Mouse (Mus musculus): Measurements from ENCODE around the gene Tom1l2. TPM values are rescaled to one million over a fixed set of nuclear protein-coding genes. Genes with fewer than 3 reads are reported as not detected.

The Tom1l2 gene
- total and polyA plus RNA-seq, 2 experiments from 2014 or later, result 49.4 to 120 TPM

DNA sequence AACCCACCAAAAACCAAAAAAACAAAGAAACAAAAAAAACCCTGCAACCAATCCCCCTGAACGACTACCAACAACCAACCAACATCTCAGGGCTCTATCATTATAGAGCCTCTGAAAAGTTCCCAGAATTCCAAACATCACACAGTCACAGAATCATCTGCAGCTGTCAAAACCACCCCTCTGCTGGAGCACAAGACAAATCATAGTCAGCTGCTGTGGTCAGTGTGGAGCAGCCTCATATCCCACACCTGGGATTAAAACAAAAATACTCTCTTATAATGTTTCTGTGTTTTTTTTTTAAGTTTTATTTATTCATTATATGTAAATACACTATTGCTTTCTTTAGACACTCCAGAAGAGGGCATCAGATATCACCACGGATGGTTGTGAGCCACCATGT is 102.8 kb downstream of the Tom1l2 start:
- DNase-seq (ENCODE audit: low spot score), result no peak
- Histone ChIP-seq H3K27me3 (ENCODE audit: insufficient read depth, low read length) (no peaks in the 10 kb centered on the region), H3K4me2 (ENCODE audit: low read depth, low read length, poor library complexity, severe bottlenecking) (no peak overlapping the region), H3K9me3 (ENCODE audit: low read length) (no peaks in the 10 kb centered on the region), H3K4me1 (ENCODE audit: insufficient read depth, low read length) (no peaks in the 10 kb centered on the region), H3K4me3 (ENCODE audit: low read depth, low read length) (no peak overlapping the region), H3K36me3 (ENCODE audit: insufficient read depth, low read length) (peaks cover 27% of the 10 kb centered on the region), H3K9ac (replicated peaks; ENCODE audit: low read length, poor library complexity, severe bottlenecking) (no peak overlapping the region), H3K27ac (ENCODE audit: low read depth, low read length) (no peak overlapping the region)
- 89% methylated on average over 2 of the region's 2 CpGs for WGBS
- no peak for TF ChIP-seq CTCF (IDR thresholded peaks at IDR 0.05)
- ATAC-seq (ENCODE audit: low FRiP score), result no peak

DNA sequence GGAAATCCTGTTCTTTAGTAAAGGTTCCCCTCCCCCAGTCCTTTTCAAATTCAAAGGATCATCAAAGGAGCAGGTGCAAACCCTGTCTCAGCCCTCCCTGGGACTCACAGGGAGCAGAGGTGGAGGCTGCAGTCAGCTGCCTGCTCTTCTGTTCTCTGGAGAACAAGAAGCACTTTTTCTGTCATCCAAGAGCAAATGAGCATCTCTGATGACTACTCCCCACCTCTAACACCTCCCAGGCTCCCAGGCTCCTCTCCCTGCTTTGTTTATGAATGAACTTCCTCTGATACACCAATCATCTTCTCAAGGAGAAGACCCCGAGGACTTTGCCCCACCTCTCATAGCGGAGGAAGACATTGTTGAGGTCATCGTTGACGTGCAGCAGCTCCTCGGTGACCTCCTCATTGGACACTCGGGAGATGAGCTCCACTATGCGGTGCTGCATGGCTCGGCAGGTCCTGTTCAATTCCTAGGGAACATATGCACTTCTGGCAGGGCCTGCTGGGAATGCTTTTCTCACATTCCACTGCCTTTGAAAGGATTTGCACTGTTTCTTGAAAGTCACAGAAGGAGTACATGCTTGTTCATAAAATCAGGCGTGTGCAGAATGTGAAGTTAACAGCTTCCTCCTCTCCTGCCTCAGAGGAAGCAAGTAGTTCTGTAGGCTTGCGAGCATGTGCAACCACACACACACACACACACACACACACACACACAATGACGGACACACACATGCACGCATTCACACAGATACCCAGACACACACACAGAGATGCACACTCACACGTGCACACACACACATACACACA is 103.9 kb downstream of the Tom1l2 start:
- ATAC-seq (ENCODE audit: low FRiP score) (0 out of 2 replicates have a peak, but pooled peaks have one; percentile 5), DNase-seq (ENCODE audit: low spot score) (peak; percentile 58)
- no peak overlapping the region for H3K4me2 ChIP-seq (ENCODE audit: low read depth, low read length, poor library complexity, severe bottlenecking)
- H3K9ac ChIP-seq (replicated peaks; ENCODE audit: low read length, poor library complexity, severe bottlenecking), result no peak overlapping the region
- H3K36me3 ChIP-seq (ENCODE audit: insufficient read depth, low read length), result peaks cover 28% of the 10 kb centered on the region
- 32% methylated on average over 13 of the region's 13 CpGs for WGBS
- no peaks in the 10 kb centered on the region for H3K27me3 ChIP-seq (ENCODE audit: insufficient read depth, low read length)
- no peak overlapping the region for H3K4me3 ChIP-seq (ENCODE audit: low read depth, low read length)
- H3K4me1 ChIP-seq (ENCODE audit: insufficient read depth, low read length), result no peaks in the 10 kb centered on the region
- peak overlapping the region; percentile 38 for H3K27ac ChIP-seq (ENCODE audit: low read depth, low read length)
- 0 out of 2 replicates have a peak, but pooled peaks have one; percentile 14 for TF ChIP-seq CTCF (IDR thresholded peaks at IDR 0.05)
- H3K9me3 ChIP-seq (ENCODE audit: low read length), result no peaks in the 10 kb centered on the region

DNA sequence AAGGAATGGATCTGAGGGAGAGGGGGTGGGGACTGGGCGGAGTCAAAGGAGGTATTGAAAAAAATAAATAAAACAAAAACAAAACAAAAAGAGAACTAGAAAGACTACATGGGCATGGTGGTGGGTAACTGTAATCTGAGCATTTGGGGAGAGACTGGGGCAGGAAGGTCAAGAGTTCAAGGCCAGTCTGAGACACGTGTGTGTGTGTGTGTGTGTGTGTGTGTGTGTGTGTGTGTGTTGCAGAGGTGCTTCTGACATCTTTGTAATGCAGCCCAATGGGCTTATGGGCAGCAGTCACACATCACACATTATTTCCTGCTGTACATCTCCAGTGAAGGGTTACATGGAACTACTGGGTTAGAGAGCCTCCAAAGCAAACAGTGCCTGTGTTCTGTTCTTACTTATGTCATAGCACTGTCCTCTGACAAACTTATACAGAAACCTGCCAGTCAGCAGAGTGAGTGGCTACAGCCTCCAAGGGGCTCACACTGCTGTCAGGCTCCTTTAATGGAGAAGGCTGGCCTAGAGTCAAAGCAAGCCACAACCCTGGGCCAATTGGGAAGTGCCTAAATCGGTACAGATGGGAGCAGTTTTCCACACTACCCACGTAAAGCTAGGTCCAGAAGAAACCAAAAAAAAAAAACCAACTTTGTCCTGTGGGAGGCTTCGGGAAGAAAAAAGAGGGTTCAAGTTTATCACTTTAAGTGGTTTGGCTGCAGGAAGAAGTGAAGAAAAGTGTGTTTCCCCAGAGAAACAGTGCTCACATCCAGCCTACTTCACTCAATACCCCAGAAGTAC is 104.8 kb downstream of the Tom1l2 start:
- H3K4me1 ChIP-seq (ENCODE audit: insufficient read depth, low read length), result no peaks in the 10 kb centered on the region
- no peak overlapping the region for H3K4me2 ChIP-seq (ENCODE audit: low read depth, low read length, poor library complexity, severe bottlenecking)
- no peak for DNase-seq (ENCODE audit: low spot score)
- no peak overlapping the region for H3K27ac ChIP-seq (ENCODE audit: low read depth, low read length)
- H3K9me3 ChIP-seq (ENCODE audit: low read length), result no peaks in the 10 kb centered on the region
- ATAC-seq (ENCODE audit: low FRiP score), result no peak
- peaks cover 22% of the 10 kb centered on the region for H3K36me3 ChIP-seq (ENCODE audit: insufficient read depth, low read length)
- H3K27me3 ChIP-seq (ENCODE audit: insufficient read depth, low read length), result no peaks in the 10 kb centered on the region
- H3K9ac ChIP-seq (replicated peaks; ENCODE audit: low read length, poor library complexity, severe bottlenecking), result no peak overlapping the region
- WGBS, result 50% methylated on average over 5 of the region's 5 CpGs
- no peak overlapping the region for H3K4me3 ChIP-seq (ENCODE audit: low read depth, low read length)
- TF ChIP-seq CTCF (IDR thresholded peaks at IDR 0.05), result no peak

- DNase-seq (ENCODE audit: low spot score), result peak; percentile 27
- Histone ChIP-seq H3K9me3 (ENCODE audit: low read length) (no peaks in the 10 kb centered on the region), H3K27me3 (ENCODE audit: insufficient read depth, low read length) (no peaks in the 10 kb centered on the region), H3K9ac (replicated peaks; ENCODE audit: low read length, poor library complexity, severe bottlenecking) (no peak overlapping the region), H3K4me1 (ENCODE audit: insufficient read depth, low read length) (no peaks in the 10 kb centered on the region), H3K4me2 (ENCODE audit: low read depth, low read length, poor library complexity, severe bottlenecking) (no peak overlapping the region), H3K27ac (ENCODE audit: low read depth, low read length) (no peak overlapping the region), H3K4me3 (ENCODE audit: low read depth, low read length) (no peak overlapping the region), H3K36me3 (ENCODE audit: insufficient read depth, low read length) (peaks cover 27% of the 10 kb centered on the region)
- no peak for ATAC-seq (ENCODE audit: low FRiP score)
- TF ChIP-seq CTCF (IDR thresholded peaks at IDR 0.05), result no peak
Measured at GRCm38 (mm10) chr11:60246077-60246476, 106.6 kb downstream of the Tom1l2 start.

DNA sequence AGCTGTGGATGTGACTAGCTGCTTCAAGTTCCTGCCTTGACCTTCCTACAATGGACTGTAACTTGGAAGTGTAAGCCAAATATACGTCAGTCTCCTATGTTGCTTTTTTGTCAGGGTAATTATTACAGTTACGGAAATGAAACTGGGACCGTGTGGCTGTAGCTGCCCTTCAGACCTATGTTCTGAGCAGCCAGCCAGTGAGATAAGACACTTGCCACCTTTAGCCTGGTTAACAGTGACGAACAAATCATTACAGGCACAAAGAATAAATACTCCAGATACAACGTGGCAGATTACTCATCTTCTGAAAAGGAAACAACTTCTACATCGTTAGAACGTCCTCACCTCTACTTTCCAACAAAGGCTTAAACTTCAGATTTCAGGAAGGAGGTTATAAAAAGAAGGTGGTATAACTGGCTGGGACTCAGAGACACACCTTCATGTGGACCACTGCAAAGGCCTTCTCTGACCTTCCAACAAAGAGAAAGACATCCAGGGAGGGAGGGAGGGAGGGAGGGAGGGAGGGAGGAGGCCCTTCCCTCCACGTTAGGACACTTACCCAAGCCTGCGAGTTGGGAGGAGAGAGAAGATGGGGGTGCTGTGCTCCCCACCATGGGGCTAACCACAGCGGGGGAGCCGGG is 108.1 kb downstream of the Tom1l2 start:
- Histone ChIP-seq H3K4me3 (ENCODE audit: low read depth, low read length) (no peak overlapping the region), H3K36me3 (ENCODE audit: insufficient read depth, low read length) (peaks cover 30% of the 10 kb centered on the region), H3K27ac (ENCODE audit: low read depth, low read length) (no peak overlapping the region), H3K9ac (replicated peaks; ENCODE audit: low read length, poor library complexity, severe bottlenecking) (no peak overlapping the region), H3K4me1 (ENCODE audit: insufficient read depth, low read length) (no peaks in the 10 kb centered on the region), H3K27me3 (ENCODE audit: insufficient read depth, low read length) (no peaks in the 10 kb centered on the region), H3K4me2 (ENCODE audit: low read depth, low read length, poor library complexity, severe bottlenecking) (no peak overlapping the region), H3K9me3 (ENCODE audit: low read length) (no peaks in the 10 kb centered on the region)
- 71% methylated on average over 11 of the region's 11 CpGs for WGBS
- no peak for TF ChIP-seq CTCF (IDR thresholded peaks at IDR 0.05)
- DNase-seq (ENCODE audit: low spot score) (no peak), ATAC-seq (ENCODE audit: low FRiP score) (no peak)

All from midbrain, postnatal 0 days (tissue).